Mouse (Mus musculus): Measurements from ENCODE around the gene Slc19a2.

DNA sequence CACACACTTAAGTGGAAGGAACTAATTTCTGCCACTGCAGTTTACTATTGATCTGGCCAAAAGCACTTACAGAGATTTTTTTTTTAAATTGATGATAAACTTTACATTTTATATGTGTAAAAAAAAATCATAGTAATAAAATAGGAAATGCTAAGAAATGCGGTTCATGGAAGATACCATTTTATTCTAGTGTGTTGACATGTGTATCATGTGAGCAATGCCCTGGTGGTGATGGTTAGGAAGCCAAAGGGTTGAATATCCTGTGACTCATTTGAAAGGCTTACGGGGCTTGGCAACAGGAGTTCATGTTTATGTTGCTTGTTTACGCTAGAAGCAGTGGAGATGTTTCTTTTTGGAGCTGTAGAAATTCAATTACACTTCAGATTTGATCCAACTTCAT, 27.7 kb downstream of the Slc19a2 start:
- TF ChIP-seq TCF3 (IDR thresholded peaks at IDR 0.05; ENCODE audit: insufficient read length, low read depth) (no peak), POLR2A (IDR thresholded peaks at IDR 0.05; ENCODE audit: insufficient read length, low read depth) (no peak), MYOD1 (IDR thresholded peaks at IDR 0.05; ENCODE audit: control insufficient read depth in 1 of 3, insufficient read length in 2 of 3, low read depth in 2 of 3) (no peak), TCF12 (IDR thresholded peaks at IDR 0.05; ENCODE audit: insufficient read depth, poor library complexity, severe bottlenecking) (no peak), USF1 (IDR thresholded peaks at IDR 0.05; ENCODE audit: low read depth) (peak; percentile 35), E2F4 (IDR thresholded peaks at IDR 0.05; ENCODE audit: insufficient read depth) (no peak)

Measured in myocyte (in vitro differentiated cells).